Mouse (Mus musculus): ENCODE measurements around the gene Gm21627. TPM values are rescaled to one million over a fixed set of nuclear protein-coding genes. Genes with fewer than 3 reads are reported as not detected.
"Not testable (repeated sequence)": the region's sequence is repeated elsewhere in the genome, so short reads cannot be mapped to it uniquely, and the experiment has no call there.

Gm21627 gene
- 0.59 and 1.3 TPM in 2 replicates for polyA plus RNA-seq (2012; rRNA removed)

DNA sequence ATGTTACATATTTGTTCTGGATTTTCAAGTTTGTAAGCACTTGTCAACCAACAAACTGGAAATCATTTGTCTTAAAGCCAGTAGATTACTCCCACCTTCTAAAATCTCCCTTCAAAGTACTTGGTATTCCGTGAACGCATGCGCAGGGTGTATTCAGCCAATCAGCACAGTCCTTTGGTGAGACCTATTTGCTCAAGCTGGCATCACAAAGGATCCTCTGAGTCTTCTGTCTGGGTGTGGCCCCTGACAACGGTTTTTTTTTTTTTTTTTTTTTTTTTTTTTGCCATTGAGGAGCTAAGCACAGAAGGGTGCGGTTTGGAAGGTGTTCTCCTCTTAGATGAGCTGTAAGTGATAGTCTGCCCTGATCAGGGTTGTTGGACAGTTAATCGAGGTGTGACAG, at the start of gene Gm21627:
Gene Gm21627, plus strand, starts transcription at position 301 of the 400 bp plus-strand sequence.
- H3K4me3 ChIP-seq (ENCODE audit: control insufficient read depth, low read depth, low read length); H3K27me3 ChIP-seq (ENCODE audit: control insufficient read depth, insufficient read depth, low read length); H3K36me3 ChIP-seq (ENCODE audit: control insufficient read depth, insufficient read depth, low read length); H3K4me1 ChIP-seq (ENCODE audit: control insufficient read depth, insufficient read depth, low read length); H3K27ac ChIP-seq (ENCODE audit: control insufficient read depth, insufficient read depth, low read depth, low read length): not testable (repeated sequence)
